Mouse (Mus musculus): Measurements from ENCODE around the gene Tjap1.
A peak's percentile ranks its signal among the peaks of the same experiment; 100 is the strongest.

The Tjap1 gene

GRCm38 (mm10) chr17:46282483-46283123, at the start of gene Tjap1:
Gene Tjap1, minus strand, starts transcription at chr17:46283026.
- DNase-seq (ENCODE audit: low spot score in 2 of 2) = peak; percentile 62 to 74

- no peak for DNase-seq (ENCODE audit: low spot score in 2 of 2)
Observed at GRCm38 (mm10) chr17:46328723-46329122, 45.9 kb upstream of the Tjap1 start.

- DNase-seq (ENCODE audit: low spot score in 2 of 2) = peak; percentile 91 to 94
Observed at GRCm38 (mm10) chr17:46327906-46328534, 45.2 kb upstream of the Tjap1 start, which contains the start of gene Abcc10. Gene Abcc10, minus strand, starts transcription at chr17:46328352.

- DNase-seq (ENCODE audit: low spot score in 2 of 2) = no peak
Observed at GRCm38 (mm10) chr17:46327413-46327905, 44.6 kb upstream of the Tjap1 start.

- DNase-seq (ENCODE audit: low spot score in 2 of 2) = no peak
Observed at GRCm38 (mm10) chr17:46322046-46322823, 39.4 kb upstream of the Tjap1 start.

GRCm38 (mm10) chr17:46320492-46320891, 37.7 kb upstream of the Tjap1 start:
- DNase-seq (ENCODE audit: low spot score in 2 of 2) = no peak

GRCm38 (mm10) chr17:46315813-46316212, 33.0 kb upstream of the Tjap1 start:
- DNase-seq (ENCODE audit: low spot score in 2 of 2) = no peak

GRCm38 (mm10) chr17:46313135-46313715, 30.4 kb upstream of the Tjap1 start:
- DNase-seq (ENCODE audit: low spot score in 2 of 2) = no peak

- DNase-seq (ENCODE audit: low spot score in 2 of 2) = no peak
Observed at GRCm38 (mm10) chr17:46310515-46310914, 27.7 kb upstream of the Tjap1 start.

GRCm38 (mm10) chr17:46309835-46310234, 27.0 kb upstream of the Tjap1 start:
- no peak for DNase-seq (ENCODE audit: low spot score in 2 of 2)

GRCm38 (mm10) chr17:46306956-46307355, 24.1 kb upstream of the Tjap1 start:
- no peak for DNase-seq (ENCODE audit: low spot score in 2 of 2)

GRCm38 (mm10) chr17:46304184-46304583, 21.4 kb upstream of the Tjap1 start:
- no peak for DNase-seq (ENCODE audit: low spot score in 2 of 2)

GRCm38 (mm10) chr17:46301892-46302291, 19.1 kb upstream of the Tjap1 start:
- DNase-seq (ENCODE audit: low spot score in 2 of 2) = no peak

- DNase-seq (ENCODE audit: low spot score in 2 of 2) = peak; percentile 39 to 63
Observed at GRCm38 (mm10) chr17:46298220-46298913, 15.5 kb upstream of the Tjap1 start.

- no peak for DNase-seq (ENCODE audit: low spot score in 2 of 2)
Observed at GRCm38 (mm10) chr17:46297364-46298219, 14.8 kb upstream of the Tjap1 start, which contains the start of gene Dlk2. Gene Dlk2, plus strand, starts transcription at chr17:46297421.

GRCm38 (mm10) chr17:46297028-46297363, 14.2 kb upstream of the Tjap1 start:
- no peak for DNase-seq (ENCODE audit: low spot score in 2 of 2)

GRCm38 (mm10) chr17:46296601-46297000, 13.8 kb upstream of the Tjap1 start:
- no peak for DNase-seq (ENCODE audit: low spot score in 2 of 2)

GRCm38 (mm10) chr17:46287678-46288095, 4.9 kb upstream of the Tjap1 start:
- DNase-seq (ENCODE audit: low spot score in 2 of 2) = no peak

- DNase-seq (ENCODE audit: low spot score in 2 of 2) = no peak
Observed at GRCm38 (mm10) chr17:46285407-46285806, 2.6 kb upstream of the Tjap1 start.

GRCm38 (mm10) chr17:46284653-46285052, 1.8 kb upstream of the Tjap1 start:
- no peak for DNase-seq (ENCODE audit: low spot score in 2 of 2)

- no peak for DNase-seq (ENCODE audit: low spot score in 2 of 2)
Observed at GRCm38 (mm10) chr17:46283911-46284310, 1.1 kb upstream of the Tjap1 start.

All from spleen, postnatal 14 days (tissue).